Mouse (Mus musculus) ovary, postnatal 10 days (tissue): ENCODE data around the gene Ccdc84.
"Not testable (repeated sequence)": the region's sequence is repeated elsewhere in the genome, so short reads cannot be mapped to it uniquely, and the experiment has no call there.

ENCODE experiments used
- DNase-seq: peaks from one replicate; pipeline ENCODE4 v3.0.0; 2022; ENCODE audit warnings: low spot score

Gene Ccdc84

DNA sequence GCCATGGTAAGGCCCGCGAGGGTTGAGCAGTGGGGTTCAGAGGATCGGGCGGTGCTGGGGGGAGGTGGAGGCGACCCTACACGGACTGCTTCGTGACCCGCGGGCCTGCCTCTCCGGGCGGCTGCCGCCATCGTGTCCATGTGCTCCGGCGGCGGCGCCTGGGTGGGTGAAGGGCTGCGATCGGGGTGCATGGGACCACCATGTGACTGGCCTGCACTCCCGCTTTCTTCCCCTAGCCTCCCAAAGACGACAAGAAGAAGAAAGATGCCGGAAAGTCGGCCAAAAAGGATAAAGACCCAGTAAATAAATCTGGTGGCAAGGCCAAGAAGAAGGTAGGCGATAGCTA, 10.6 kb downstream of the Ccdc84 start:
- no peak for DNase-seq

DNA sequence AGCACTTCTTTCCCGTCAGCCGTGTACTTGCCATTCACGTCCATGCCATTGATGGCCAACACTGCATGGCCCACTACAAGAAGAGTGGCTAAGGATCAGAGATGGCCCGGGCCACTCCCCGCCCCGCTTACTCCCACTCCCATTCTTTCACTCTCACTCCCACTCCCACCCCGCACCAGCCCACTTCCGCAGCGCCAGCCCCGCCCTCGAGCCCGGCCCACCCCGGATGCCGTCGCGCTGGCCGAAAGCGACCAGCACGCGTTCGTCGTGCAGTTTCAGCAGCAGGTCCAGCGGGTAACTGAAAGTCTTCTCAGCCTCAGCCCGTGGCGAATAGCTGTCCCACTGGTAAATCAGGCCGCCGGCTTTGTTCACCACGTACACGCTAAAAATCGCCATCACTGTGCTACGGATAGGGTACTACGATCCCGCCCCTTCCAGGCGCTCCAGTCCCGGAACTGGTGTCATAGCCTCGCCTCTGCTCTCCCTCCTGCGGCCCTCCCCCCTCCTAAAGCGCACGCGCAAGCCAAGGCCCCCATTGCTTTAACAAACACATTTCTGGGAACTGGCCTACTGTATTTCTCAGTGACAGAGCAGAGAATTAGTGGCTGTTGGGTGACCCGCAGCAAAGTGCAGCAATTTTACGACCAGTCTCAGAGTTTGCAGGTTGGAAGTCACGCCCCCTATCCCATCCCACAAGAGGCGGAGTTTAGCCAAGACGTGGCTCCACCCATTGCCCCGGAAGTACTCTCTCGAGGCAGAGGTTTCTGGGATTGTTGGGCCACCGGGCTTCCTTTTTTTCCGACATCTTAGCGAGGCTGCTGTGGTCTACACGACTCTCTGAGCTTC, 11.2 kb downstream of the Ccdc84 start, which contains the start of the genes Rps25 and Trappc4:
Rps25 (plus strand) TSS at position 234 of the 846 bp plus-strand sequence.
Trappc4 (minus strand) TSS at position 695 of the 846 bp plus-strand sequence.
- DNase-seq = peak; percentile 81

DNA sequence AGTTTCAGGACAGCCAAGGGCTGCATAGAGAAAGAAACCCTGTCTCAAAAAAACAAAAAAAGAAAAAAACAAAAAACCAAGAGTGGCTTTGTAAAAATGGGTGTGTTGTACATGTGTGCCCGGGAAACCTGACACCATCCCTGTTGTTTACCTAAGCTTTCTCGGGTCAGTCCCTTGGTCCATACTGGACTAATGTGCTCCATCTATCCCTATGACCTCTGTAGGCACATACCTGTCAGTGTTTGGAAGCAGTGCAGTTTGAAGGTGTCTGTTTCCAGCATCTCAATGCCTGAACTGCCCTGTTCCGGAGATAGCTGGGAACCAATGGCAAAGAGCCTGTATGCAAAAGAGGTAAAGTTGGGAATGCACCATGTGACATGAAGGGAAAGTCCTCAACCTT, 13.4 kb downstream of the Ccdc84 start:
- DNase-seq = no peak

DNA sequence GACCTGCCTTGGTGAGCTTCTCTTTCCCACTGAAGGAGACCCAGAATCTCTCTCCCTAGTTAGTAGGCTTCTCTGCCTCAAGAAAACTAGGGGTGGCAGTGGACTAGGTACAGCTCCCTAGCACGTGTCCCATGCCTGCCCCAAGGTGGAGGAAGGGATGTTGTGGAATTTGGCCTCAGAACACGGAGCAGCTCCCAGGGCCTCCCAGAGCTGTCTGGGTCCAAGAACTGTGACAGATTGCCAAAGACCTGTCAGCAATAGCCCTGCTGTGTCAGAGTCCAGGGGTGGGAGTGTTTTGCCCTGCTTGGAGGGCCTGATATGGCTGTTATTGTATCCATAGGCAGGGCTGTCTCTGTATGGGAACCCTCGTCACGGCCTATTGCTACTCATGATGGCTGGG, 17.3 kb downstream of the Ccdc84 start:
- no peak for DNase-seq

DNA sequence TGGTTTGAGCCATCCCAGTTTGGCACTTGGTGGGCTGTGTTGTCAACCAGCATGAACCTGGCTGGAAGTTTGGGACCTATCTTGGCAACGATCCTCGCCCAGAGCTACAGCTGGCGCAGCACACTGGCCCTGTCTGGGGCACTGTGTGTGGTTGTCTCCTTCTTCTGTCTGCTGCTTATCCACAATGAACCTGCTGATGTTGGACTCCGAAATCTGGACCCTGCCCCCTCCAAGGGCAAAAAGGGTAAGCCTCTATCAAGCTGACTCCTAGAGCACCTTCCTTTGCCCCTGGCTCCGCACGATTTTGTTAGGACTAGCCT, 18.6 kb downstream of the Ccdc84 start:
- no peak for DNase-seq

DNA sequence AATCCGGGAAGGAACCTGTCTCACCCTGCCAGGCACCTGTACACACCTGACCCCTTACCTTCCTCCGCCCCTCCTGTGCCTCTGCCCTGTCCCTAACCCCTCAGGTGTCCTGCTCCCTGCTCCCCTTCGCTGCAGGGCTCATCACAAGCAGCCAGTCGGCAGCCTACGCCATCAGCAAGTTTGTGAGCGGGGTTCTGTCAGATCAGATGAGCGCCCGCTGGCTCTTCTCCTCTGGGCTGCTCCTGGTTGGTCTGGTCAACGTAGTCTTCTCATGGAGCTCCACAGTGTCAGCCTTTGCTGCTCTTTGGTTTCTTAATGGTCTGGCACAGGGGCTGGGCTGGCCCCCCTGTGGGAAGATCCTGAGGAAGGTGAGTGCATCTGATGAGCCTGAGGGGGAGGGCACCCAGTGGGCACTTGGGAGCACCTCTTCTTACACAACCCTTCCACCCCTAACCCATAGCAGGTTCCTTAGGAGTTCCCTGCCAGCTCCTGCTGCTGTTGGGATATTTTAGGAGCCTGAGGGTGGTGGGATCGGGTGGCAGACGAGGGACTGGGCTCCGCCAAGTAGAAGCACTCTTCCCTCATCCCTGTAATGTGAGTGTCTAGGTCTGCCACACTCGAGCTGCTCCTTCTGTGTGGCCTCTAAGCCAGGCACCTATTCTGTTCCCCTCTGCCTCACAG, 19.1 kb downstream of the Ccdc84 start:
- DNase-seq = no peak

DNA sequence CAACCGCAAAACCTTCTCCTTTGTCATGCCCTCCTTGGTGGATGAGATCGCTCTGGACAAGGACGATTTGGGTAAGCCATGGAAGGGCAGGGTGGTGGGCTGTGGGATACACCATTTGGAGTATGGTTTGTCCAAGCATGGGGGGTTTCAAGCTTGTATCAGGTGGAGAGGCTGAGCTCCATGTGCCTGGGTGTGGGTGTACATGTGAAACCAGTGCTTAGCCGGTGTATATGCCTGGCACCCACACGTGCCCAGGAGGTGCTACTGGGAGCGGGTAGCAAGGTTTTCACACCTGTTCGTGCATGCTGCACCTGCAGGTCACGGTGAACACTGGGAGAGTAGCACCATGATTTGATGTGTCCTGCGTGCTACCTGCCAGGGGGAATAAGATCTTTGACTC, 19.8 kb downstream of the Ccdc84 start:
- DNase-seq = no peak

DNA sequence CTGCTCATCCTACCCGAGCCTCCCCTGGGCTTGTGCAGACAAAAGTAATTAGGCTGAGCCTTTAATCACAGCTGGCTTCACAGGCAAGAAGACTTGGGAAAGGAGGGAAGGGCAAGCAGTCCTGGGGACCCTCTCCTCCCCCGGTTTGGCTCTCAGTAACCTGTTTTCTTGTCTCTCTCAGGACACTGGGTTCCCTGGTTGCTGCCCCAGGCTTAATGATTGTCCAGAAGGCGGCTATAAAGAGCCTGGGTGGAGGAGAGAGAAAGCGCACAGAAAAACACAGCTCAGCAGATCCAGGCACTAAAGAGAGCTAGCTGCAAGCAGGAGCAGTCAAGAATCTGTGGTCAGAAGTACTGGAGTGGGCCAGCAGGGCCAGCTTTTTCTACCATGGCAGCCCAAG, 20.3 kb downstream of the Ccdc84 start:
- DNase-seq = no peak

DNA sequence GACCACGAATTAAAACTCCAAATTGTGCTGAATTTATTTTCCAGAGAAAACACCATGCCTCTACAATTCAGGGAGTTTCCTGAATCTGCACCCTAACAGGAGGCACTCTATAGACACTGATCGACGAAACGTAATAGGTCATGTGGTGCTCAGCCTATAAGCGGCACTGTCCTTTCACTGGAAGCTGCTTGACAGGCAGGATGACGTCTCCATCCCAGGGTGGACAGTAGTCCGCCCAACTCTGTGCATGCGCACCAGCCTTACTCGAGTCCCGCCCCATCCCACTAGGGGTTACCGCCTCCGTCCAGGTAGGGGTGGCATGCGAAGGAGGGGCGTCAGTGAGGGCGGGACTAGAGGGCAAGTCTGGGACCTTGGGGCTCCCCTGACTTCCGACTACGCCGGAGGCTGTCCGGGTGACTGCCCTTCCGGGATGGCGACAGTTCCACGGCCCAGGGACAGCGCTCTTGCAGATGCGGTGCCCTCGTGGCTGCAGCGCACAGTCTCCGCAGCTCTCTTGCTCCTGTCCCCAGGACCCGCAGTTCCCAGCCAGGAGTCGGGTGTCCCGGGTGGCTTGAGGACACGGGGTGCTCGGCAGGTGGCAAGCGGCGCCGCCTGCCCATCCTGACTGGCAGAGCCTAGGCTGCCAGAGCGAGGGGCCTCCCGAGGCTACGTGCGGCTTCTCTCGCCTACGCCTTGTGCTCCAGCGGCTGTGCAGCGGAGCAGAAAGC, 21.5 kb downstream of the Ccdc84 start, which contains the start of gene Slc37a4:
Slc37a4 (plus strand) TSS at position 169 of the 728 bp plus-strand sequence.
- DNase-seq = peak; percentile 74

DNA sequence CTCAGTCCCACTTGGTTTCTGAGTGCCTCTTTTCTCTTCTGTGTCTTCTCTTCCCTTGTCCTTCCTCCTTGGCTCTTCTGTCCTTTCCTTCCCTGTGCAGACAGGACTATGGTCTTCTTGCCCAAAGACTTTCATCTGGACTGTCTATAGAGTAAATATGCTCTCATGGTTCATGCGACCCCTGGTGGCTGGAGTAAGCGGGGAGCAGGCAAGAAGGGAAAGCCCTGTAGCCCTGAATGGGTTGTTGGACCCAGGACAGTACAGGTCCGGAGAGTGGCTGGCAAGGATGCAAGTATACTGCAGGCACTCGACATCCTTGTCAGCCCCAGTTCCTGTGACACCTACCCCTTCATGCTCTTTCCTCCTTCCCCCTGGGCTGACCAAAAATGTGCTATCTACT, 26.9 kb downstream of the Ccdc84 start:
- peak; percentile 48 for DNase-seq

DNA sequence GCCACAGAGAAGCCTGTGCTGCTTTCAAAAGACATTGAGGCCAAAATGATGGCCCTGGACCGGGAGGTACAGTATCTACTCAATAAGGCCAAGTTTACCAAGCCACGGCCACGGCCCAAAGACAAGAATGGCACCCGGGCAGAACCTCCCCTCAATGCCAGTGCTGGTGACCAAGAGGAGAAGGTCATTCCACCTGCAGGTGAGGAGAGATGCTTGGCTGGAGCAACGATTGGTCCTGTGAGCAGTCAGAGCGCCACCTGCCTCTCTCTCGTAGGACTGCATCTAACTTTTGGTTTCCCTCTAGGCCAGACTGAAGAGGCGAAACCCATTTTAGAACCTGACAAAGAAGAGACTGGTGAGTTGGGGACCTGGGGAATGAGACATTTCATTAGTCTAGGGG, 29.1 kb downstream of the Ccdc84 start:
- no peak for DNase-seq

DNA sequence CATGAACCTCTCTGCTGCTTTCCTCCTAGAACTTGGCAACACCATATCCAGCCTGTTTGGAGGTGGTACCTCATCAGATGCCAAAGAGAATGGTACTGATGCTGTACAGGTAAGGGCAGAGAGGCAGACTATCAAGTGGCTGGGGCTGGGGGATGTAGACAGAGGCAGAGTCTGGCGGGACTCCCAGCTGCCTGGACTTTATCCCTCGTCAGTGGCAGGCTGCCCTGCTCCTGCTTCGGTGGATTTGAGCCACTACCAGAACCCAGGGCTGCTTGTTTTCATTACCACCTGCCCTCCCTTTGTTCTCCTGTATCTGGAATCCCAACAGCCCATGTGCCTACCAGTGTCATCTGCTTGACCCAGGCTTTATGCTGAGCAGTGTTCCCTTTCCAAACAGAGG, 31.1 kb downstream of the Ccdc84 start:
- DNase-seq = no peak

DNA sequence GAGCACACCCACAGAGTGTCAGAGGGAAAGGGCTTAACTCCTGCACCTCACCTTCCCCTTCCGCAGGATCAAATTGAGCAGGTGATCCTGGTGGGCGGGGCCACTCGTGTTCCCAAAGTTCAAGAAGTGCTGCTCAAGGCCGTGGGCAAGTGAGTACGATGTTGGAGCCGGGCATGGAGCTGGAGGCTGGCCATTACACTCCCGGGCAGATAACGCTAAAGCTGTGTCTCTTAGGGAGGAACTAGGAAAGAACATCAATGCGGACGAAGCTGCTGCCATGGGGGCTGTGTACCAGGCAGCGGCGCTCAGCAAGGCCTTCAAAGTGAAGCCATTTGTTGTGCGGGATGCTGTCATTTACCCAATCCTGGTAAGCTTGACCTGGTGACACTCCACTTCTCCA, 33.8 kb downstream of the Ccdc84 start:
- no peak for DNase-seq

DNA sequence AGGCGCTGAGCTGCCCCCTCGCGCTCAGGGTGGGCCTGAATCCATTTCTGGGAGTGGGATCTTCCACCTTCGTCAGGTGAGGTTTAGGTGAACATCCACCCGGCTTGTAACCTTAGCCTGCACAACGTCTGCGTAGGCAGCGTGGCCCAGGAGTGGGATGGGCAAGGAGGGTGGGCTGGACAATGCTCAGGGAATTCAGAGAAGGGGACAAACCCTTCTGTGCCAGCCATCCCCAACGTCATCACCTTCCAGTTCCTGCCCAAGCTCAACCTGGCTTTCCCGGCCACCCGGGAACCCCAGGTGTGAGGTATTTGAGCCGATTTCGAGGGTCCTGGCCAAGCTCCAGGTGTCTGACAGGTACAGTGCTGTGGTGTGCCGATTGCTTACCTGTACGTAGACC, 38.5 kb downstream of the Ccdc84 start:
- DNase-seq = no peak

DNA sequence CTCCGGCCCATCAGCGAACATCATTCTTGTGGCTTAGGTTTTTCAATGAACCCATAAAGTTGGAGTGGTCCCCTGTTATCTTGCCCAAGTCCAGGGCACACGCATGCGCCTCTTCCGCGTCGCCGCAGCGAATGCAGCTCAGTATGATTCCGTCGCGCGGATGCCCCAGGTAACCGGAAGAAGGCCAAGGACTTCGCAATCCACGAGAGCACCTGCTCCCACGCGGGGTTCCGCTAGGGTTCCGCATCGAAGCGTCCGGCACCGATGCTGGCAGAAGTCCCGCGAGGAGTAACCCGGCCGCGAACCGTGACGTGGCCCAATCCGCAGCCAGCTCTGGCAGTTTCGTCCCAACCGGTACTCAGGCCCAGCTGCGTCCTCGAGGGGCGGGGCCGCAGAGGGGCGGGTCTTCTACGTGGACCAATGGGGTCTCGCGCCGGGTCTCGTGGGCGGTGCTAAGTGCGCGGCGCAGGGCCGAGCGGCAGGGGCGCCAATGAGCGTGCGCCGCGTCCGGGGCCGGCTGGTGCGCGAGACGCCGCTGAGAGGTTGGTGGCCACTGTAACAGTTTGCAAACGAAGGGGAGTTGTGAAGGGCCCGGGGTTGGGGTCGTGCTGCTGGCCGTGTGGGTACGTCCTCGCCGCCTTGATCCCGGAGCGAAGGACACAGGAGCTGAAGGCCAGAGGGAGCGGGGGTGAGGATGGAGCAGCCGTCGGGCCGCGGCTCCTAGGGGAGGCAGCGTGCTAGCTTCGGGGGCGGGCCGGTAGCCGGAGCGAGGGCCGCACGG, 39.1 kb downstream of the Ccdc84 start, which contains the start of gene Hyou1:
Hyou1 (plus strand) TSS at position 437 of the 781 bp plus-strand sequence.
- DNase-seq = peak; percentile 98

DNA sequence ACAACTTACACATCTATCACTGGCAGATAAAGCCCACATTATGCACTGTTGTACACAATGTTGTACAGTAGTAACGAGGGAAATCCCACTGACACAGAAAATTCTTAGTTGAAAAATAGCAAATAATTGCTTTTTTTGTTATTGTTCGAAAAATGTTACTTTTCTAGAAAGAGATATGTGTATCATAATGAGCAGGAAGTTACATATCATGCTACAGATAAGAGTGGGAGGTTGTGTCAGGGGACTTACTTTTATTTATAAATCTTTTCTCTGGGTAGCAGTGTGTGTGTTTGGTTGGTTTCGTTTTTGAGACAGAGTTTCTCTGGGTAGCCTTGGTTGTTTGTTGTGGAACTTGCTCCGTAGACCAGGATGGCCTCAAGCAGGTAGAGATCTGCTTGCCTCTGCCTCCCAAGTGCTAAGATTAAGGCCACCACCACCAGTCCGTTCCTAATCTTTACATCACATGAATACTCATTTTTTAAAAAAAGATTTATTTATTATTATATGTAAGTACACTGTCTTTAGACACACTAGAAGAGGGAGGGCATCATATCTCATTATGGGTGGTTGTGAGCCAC, 40.1 kb downstream of the Ccdc84 start:
- DNase-seq = no peak

DNA sequence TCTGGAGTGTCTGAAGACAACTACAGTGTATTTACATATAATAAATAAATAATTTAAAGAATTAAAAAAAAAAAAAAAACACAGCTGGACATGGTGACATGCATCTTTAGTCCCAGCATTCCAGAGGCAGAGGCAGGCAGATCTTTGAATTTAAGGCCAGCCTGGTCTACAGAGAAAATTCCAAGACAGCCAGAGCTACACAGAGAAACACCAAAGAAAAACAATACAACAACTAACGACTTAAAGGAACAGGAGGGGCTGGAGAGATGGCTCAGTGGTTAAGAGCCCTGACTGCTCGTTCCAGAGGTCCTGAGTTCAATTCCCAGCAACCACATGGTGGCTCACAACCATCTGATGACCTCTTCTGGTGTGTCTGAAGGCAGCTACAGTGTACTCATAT, 41.0 kb downstream of the Ccdc84 start:
- not testable (repeated sequence) for DNase-seq

DNA sequence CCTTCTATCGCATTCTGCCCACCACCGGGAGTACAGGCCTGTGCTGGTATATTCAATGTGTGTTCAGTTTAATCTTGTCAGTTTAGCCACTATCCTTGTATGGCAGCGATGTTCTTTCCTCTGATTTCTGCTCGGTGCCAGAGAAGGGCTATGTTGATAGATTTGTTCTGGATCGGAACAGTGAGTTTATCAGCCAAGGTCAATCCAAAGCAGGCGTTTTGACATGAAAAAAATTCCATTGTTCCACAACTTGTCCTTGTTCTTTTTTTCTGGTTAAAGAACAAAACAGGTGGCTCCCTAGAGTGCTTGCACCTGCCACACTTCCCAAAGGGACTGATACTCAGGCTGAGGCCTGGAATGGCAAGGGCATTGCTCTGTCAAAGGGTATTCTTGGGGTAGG, 42.2 kb downstream of the Ccdc84 start:
- no peak for DNase-seq

DNA sequence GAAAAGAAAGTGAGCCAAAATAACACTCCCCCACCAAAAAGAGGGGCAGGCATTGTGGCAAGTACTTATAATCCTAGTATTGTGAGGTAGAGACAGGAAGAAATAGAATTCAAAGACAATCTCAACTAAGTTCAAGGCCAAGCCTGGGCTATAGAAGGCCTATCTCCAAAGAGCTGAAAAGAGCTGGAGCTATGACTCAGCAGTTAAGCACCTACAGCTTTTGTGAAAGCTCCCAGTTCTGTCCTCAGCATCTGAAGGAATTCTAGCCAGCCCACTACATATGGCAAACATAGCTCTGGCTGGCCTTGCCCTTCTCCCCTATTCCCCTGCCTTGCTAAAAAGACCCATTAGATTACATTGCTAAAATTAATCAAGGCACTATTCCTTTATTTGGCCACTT, 45.0 kb downstream of the Ccdc84 start:
- DNase-seq = no peak

DNA sequence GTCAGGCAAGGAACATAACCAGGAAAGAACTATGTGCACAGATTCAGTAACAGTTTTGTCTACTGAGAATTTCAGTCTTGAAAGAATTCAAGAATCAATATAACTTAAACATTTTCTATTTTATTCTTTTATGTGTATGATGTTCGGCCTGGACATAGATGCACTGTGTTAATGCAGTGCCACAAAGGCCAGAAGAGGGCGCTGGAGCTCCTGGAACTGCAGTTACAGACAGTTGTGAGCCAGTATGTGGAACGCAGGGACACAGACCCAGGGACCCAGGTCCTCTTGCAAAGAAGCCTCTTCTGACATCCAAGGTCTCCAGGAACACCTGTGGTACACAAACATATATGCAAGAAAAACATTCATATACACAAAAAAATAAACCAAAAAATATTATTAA, 53.9 kb downstream of the Ccdc84 start:
- DNase-seq = no peak

DNA sequence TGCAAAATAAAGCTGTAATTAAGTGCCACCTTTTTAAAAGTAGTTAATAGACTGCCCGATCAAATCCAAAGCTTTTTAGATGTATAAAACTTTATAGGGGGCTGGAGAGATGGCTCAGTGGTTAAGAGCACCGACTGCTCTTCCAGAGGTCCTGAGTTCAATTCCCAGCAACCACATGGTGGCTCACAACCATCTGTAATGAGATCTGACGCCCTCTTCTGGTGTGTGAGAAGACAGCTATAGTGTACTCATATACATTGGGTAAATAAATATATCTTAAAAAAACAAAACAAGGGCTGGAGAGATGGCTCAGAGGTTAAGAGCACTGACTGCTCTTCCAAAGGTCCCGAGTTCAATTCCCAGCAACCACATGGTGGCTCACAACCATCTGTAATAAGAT, 56.4 kb downstream of the Ccdc84 start:
- not testable (repeated sequence) for DNase-seq
